Mouse (Mus musculus) small intestine, adult 2 months (tissue): ENCODE measurements at regions not wholly inside any gene's neighbourhood (a gene's known extent, or its start where the extent isn't known, plus 50 kb on each side); places are given as distances from the start of the nearest gene placed in this dataset.

ENCODE experiments used
- H3K27ac ChIP-seq: fragments of 200-500 bp; 2 replicates; pipeline ENCODE4 v1.5.1; 2012; ENCODE audit warnings: low read depth, low read length, control low read depth, inconsistent platforms; ENCODE audit not compliant: insufficient read depth
- H3K27me3 ChIP-seq: fragments of 200-500 bp; 2 replicates; pipeline ENCODE4 v1.6.1; 2012; ENCODE audit warnings: mild to moderate bottlenecking, moderate library complexity, low read length, inconsistent platforms; ENCODE audit not compliant: control insufficient read depth, insufficient read depth
- H3K36me3 ChIP-seq: fragments of 200-500 bp; 2 replicates; pipeline ENCODE4 v1.6.1; 2012; ENCODE audit warnings: mild to moderate bottlenecking, low read length, control low read depth, inconsistent platforms; ENCODE audit not compliant: control insufficient read depth, insufficient read depth
- H3K4me1 ChIP-seq: fragments of 200-500 bp; 2 replicates; pipeline ENCODE4 v1.6.1; 2012; ENCODE audit warnings: low read length, inconsistent platforms, mixed read lengths; ENCODE audit not compliant: control insufficient read depth, insufficient read depth, insufficient read length
- H3K4me3 ChIP-seq: fragments of 200-500 bp; 2 replicates; pipeline ENCODE4 v1.5.1; 2012; ENCODE audit warnings: low read depth, mild to moderate bottlenecking, control low read depth, inconsistent platforms, low read length, moderate library complexity
- CTCF ChIP-seq: fragments of 200-500 bp; IDR thresholded peaks from 2 replicates; pipeline ENCODE4 v1.5.1; 2012; ENCODE audit warnings: low read depth, mild to moderate bottlenecking, control low read depth, inconsistent platforms, low read length, moderate library complexity, mixed read lengths; ENCODE audit not compliant: insufficient replicate concordance, insufficient read length; ENCODE audit errors: extremely low read depth
- POLR2A ChIP-seq: fragments of 200-500 bp; IDR thresholded peaks from 2 replicates; pipeline ENCODE4 v1.6.1; 2012; ENCODE audit warnings: low read depth, mild to moderate bottlenecking, control low read depth, inconsistent platforms, low read length, moderate library complexity
- WGBS: fragments of 180-500 bp; shearing (Covaris S2); methylation state at CpG from one replicate; pipeline ENCODE4 v1.1.7; 2018; 5-methylcytosine and 5-hydroxymethylcytosine counted together

DNA sequence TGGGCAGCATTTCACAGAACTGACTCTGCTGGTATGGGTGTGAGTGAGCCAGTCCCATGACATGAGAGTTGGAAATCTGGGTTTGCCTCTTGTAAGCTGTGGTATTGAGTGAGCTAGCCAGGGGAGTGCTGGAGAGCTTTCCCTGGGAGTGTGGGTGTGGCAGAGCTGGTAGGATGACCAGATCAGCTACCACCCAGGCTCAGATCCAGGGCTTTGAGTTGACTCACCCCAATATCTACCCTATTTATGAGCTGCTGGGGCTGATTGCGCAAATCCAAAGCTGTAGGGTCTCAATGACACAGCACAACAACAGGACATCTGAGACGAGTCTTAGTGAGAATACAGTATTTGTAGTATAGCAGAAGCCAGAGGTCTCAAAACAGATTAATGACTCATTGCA lies 245.7 kb upstream of the Klf12 start:
- Histone ChIP-seq H3K36me3 (no peaks in the 10 kb centered on the region), H3K27me3 (no peaks in the 10 kb centered on the region), H3K27ac (no peak overlapping the region), H3K4me3 (no peak overlapping the region), H3K4me1 (no peaks in the 10 kb centered on the region)
- TF ChIP-seq POLR2A (no peak), CTCF (no peak)
- WGBS: 68% methylated on average over 2 of the region's 2 CpGs

DNA sequence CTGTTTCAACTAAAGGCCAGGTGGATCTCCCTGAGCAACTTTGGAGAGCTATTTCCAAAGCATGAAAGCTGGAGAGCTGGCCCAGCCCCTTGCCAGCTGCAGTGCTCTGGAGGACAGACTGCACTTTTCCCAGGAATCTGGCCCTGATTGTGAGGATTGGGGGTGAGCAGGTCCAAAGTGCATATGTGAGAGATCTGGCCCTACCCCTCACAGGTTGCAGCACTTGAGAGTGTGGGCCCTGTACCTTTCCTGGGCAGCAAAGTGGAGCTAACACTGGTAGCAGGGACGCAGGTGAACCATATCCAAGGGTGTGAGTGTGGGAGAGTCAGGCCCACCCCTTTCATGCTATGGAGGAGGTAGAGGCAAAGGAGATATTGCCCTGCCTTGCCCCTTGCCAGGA lies 245.3 kb upstream of the Klf12 start:
- Histone ChIP-seq H3K4me1 (no peaks in the 10 kb centered on the region), H3K36me3 (no peaks in the 10 kb centered on the region), H3K27me3 (no peaks in the 10 kb centered on the region), H3K4me3 (no peak overlapping the region), H3K27ac (no peak overlapping the region)
- WGBS: 56% methylated on average over 1 of the region's 1 CpGs
- no peak for TF ChIP-seq POLR2A
- TF ChIP-seq CTCF: no peak

- Histone ChIP-seq H3K4me1 (no peaks in the 10 kb centered on the region), H3K4me3 (no peak overlapping the region), H3K36me3 (no peaks in the 10 kb centered on the region), H3K27me3 (no peaks in the 10 kb centered on the region), H3K27ac (no peak overlapping the region)
- TF ChIP-seq POLR2A (no peak), CTCF (no peak)
- 78% methylated on average over 2 of the region's 2 CpGs for WGBS
Measured at GRCm38 (mm10) chr14:100509396-100509795, 224.9 kb upstream of the Klf12 start.

GRCm38 (mm10) chr14:100508087-100508486 lies 223.6 kb upstream of the Klf12 start:
- Histone ChIP-seq H3K27ac (no peak overlapping the region), H3K4me3 (no peak overlapping the region), H3K4me1 (no peaks in the 10 kb centered on the region), H3K27me3 (no peaks in the 10 kb centered on the region), H3K36me3 (no peaks in the 10 kb centered on the region)
- 91% methylated on average over 3 of the region's 3 CpGs for WGBS
- TF ChIP-seq POLR2A (no peak), CTCF (no peak)

- H3K36me3 ChIP-seq: no peaks in the 10 kb centered on the region
Measured at GRCm38 (mm10) chr14:100507616-100508015, 223.1 kb upstream of the Klf12 start.

GRCm38 (mm10) chr14:100488837-100489236 lies 204.4 kb upstream of the Klf12 start:
- H3K27ac ChIP-seq: no peak overlapping the region
- no peaks in the 10 kb centered on the region for H3K27me3 ChIP-seq
- no peaks in the 10 kb centered on the region for H3K4me1 ChIP-seq
- TF ChIP-seq POLR2A (no peak), CTCF (no peak)
- no peak overlapping the region for H3K4me3 ChIP-seq
- H3K36me3 ChIP-seq: no peaks in the 10 kb centered on the region
- 90% methylated on average over 7 of the region's 7 CpGs for WGBS

More at GRCm38 (mm10) chr14:100507616-100508015, 223.1 kb upstream of the Klf12 start:
- no peaks in the 10 kb centered on the region for H3K4me1 ChIP-seq
- H3K4me3 ChIP-seq: no peak overlapping the region
- no peaks in the 10 kb centered on the region for H3K27me3 ChIP-seq
- TF ChIP-seq CTCF (no peak), POLR2A (no peak)
- no peak overlapping the region for H3K27ac ChIP-seq

GRCm38 (mm10) chr14:100485489-100485888 lies 201.0 kb upstream of the Klf12 start:
- Histone ChIP-seq H3K27ac (no peak overlapping the region), H3K4me1 (no peaks in the 10 kb centered on the region), H3K36me3 (no peaks in the 10 kb centered on the region), H3K4me3 (no peak overlapping the region), H3K27me3 (no peaks in the 10 kb centered on the region)
- TF ChIP-seq CTCF (no peak), POLR2A (no peak)
- WGBS: 58% methylated on average over 3 of the region's 3 CpGs

DNA sequence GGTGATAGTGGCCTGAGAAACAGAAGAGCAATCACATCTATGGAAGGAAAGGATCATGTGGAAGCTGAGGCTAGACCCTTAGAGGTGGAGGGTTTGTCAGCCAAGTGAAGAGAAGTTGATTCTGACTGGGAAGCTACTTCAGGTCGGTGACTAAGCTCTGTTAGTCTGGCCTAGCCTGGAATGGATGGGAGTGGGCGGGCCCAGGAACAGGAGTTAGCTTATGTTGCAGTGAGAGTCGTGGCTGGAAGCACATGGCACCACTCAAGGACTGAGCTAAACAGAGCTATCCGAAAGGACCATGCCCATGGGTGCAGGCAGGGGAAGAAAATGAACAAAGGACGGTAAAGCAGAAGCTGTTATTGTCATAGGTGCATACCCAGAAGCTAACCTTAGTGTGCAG lies 199.6 kb upstream of the Klf12 start:
- WGBS: 71% methylated on average over 5 of the region's 5 CpGs
- no peaks in the 10 kb centered on the region for H3K36me3 ChIP-seq
- H3K4me3 ChIP-seq: no peak overlapping the region
- no peaks in the 10 kb centered on the region for H3K4me1 ChIP-seq
- TF ChIP-seq CTCF: no peak
- no peaks in the 10 kb centered on the region for H3K27me3 ChIP-seq
- no peak overlapping the region for H3K27ac ChIP-seq
